Mouse (Mus musculus): ENCODE data around the gene Crx. TPM values are rescaled to one million over a fixed set of nuclear protein-coding genes. Genes with fewer than 3 reads are reported as not detected.

Gene Crx
- total and polyA plus RNA-seq, 2 experiments from 2014 or later, result not detected

DNA sequence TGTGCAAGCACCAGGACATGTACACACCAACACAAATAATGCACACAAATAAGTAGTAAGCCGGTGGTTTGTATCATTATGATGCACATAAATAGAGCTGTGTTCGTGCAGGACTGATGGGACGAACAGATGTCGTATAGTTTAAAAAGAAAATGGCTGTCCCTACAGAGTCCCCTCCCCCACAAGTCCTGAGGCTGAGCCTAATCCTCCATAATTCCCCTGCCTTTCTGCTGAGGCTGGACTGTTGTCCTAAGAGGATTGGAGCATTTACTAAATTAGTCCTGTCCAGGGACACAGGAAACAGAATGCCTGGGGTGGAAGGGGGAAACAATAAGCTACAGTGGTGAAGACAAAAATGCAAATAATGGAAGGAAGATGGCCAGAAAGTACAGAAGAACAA, 15.7 kb downstream of the Crx start:
- Histone ChIP-seq H3K27ac (ENCODE audit: low read depth) (no peak overlapping the region), H3K4me3 (ENCODE audit: low read depth, low read length) (no peak overlapping the region), H3K4me1 (ENCODE audit: control insufficient read depth, insufficient read depth) (no peaks in the 10 kb centered on the region), H3K27me3 (ENCODE audit: control insufficient read depth, insufficient read depth, low read length) (no peaks in the 10 kb centered on the region), H3K4me2 (ENCODE audit: low read depth, low read length) (no peak overlapping the region), H3K36me3 (replicated peaks; ENCODE audit: control insufficient read depth, insufficient read depth, low read length) (no peaks in the 10 kb centered on the region), H3K9ac (replicated peaks; ENCODE audit: low read depth, low read length) (no peak overlapping the region), H3K9me3 (replicated peaks; ENCODE audit: control insufficient read depth, low read length) (no peaks in the 10 kb centered on the region)
- no peak for TF ChIP-seq CTCF (IDR thresholded peaks at IDR 0.05; ENCODE audit: low read depth)
- TF ChIP-seq EP300 (IDR thresholded peaks at IDR 0.05; ENCODE audit: low read depth), result no peak
- ATAC-seq (ENCODE audit: insufficient read depth, low read depth), result no peak
- 65% methylated on average over 4 of the region's 4 CpGs for WGBS
- DNase-seq (ENCODE audit: low spot score), result no peak

GRCm38 (mm10) chr7:15859657-15860056, 20.1 kb downstream of the Crx start:
- H3K9me3 ChIP-seq (replicated peaks; ENCODE audit: control insufficient read depth, low read length), result no peaks in the 10 kb centered on the region
- TF ChIP-seq EP300 (IDR thresholded peaks at IDR 0.05; ENCODE audit: low read depth) (no peak), CTCF (IDR thresholded peaks at IDR 0.05; ENCODE audit: low read depth) (peak; percentile 26; the same call in 1 of the 2 replicates)
- no peak overlapping the region for H3K9ac ChIP-seq (replicated peaks; ENCODE audit: low read depth, low read length)
- no peak overlapping the region for H3K27ac ChIP-seq (ENCODE audit: low read depth)
- no peaks in the 10 kb centered on the region for H3K36me3 ChIP-seq (replicated peaks; ENCODE audit: control insufficient read depth, insufficient read depth, low read length)
- no peak for DNase-seq (ENCODE audit: low spot score)
- WGBS, result 29% methylated on average over 2 of the region's 2 CpGs
- H3K27me3 ChIP-seq (ENCODE audit: control insufficient read depth, insufficient read depth, low read length), result no peaks in the 10 kb centered on the region
- no peak overlapping the region for H3K4me2 ChIP-seq (ENCODE audit: low read depth, low read length)
- H3K4me3 ChIP-seq (ENCODE audit: low read depth, low read length), result no peak overlapping the region
- ATAC-seq (ENCODE audit: insufficient read depth, low read depth), result no peak
- no peaks in the 10 kb centered on the region for H3K4me1 ChIP-seq (ENCODE audit: control insufficient read depth, insufficient read depth)

DNA sequence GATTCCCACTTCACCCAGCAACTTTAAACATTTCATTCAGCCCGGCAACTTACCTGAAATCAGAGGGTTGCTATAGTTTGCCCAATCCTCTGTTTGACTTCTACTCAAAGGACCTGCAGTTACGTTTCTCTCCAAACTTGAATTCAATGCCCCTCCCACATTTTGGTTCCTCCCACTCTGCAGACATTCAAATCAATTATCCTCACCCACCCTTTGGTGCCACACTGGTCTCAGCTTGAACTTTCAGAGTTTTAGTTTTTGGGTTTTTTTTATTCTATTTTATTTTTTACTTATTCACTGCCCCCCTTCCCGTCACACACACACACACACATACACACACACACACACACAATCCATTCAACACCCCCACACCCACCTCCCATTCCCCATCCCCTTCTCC, 40.2 kb downstream of the Crx start, which contains the start of gene Obox6:
Gene Obox6, minus strand, starts transcription at position 101 of the 400 bp plus-strand sequence.
- no peak for TF ChIP-seq CTCF (IDR thresholded peaks at IDR 0.05; ENCODE audit: low read depth)
- TF ChIP-seq EP300 (IDR thresholded peaks at IDR 0.05; ENCODE audit: low read depth), result no peak
- no peak within 1 kb of the TSS for H3K9ac ChIP-seq (replicated peaks; ENCODE audit: low read depth, low read length)
- no peak within 1 kb of the TSS for H3K27ac ChIP-seq (ENCODE audit: low read depth)
- peaks cover 4% of the 10 kb centered on the region; the same call in 1 of the 2 replicates for H3K9me3 ChIP-seq (replicated peaks; ENCODE audit: control insufficient read depth, low read length)
- no peak within 1 kb of the TSS for H3K4me3 ChIP-seq (ENCODE audit: low read depth, low read length)
- H3K4me2 ChIP-seq (ENCODE audit: low read depth, low read length), result no peak within 1 kb of the TSS
- DNase-seq (ENCODE audit: low spot score) (no peak), ATAC-seq (ENCODE audit: insufficient read depth, low read depth) (no peak)
- H3K4me1 ChIP-seq (ENCODE audit: control insufficient read depth, insufficient read depth), result no peaks in the 10 kb centered on the region
- no peaks in the 10 kb centered on the region for H3K36me3 ChIP-seq (replicated peaks; ENCODE audit: control insufficient read depth, insufficient read depth, low read length)
- WGBS, result 77% methylated on average over 3 of the region's 3 CpGs
- H3K27me3 ChIP-seq (ENCODE audit: control insufficient read depth, insufficient read depth, low read length), result no peaks in the 10 kb centered on the region

Other genes starting within 250 kb of the Crx start
- not detected in 2 replicates for gene Obox3, start 240.1 kb downstream of the Crx start, total RNA-seq (2014; rRNA removed; ENCODE audit: low replicate concordance)
- not detected in 2 replicates for gene Obox3, start 240.1 kb downstream of the Crx start, polyA plus RNA-seq (2015; fragmentation: Nextera tagmentation; extraction: Ambion mirVana)
- gene Obox5, start 129.8 kb downstream of the Crx start, total RNA-seq (2014; rRNA removed; ENCODE audit: low replicate concordance), result not detected in 2 replicates
- gene Obox5, start 129.8 kb downstream of the Crx start, polyA plus RNA-seq (2015; fragmentation: Nextera tagmentation; extraction: Ambion mirVana), result not detected in 2 replicates
- not detected in 2 replicates for gene Obox6, start 40.3 kb downstream of the Crx start, total RNA-seq (2014; rRNA removed; ENCODE audit: low replicate concordance)
- not detected in 2 replicates for gene Obox6, start 40.3 kb downstream of the Crx start, polyA plus RNA-seq (2015; fragmentation: Nextera tagmentation; extraction: Ambion mirVana)
- not detected in 2 replicates for gene Crxos, start 2.6 kb upstream of the Crx start, total RNA-seq (2014; rRNA removed; ENCODE audit: low replicate concordance)
- not detected in 2 replicates for gene Crxos, start 2.6 kb upstream of the Crx start, polyA plus RNA-seq (2015; fragmentation: Nextera tagmentation; extraction: Ambion mirVana)
- 292 and 404 TPM in 2 replicates for gene Selenow, start 42.4 kb upstream of the Crx start, total RNA-seq (2014; rRNA removed; ENCODE audit: low replicate concordance)
- gene Selenow, start 42.4 kb upstream of the Crx start, polyA plus RNA-seq (2015; fragmentation: Nextera tagmentation; extraction: Ambion mirVana), result 632 and 642 TPM in 2 replicates
- gene Nop53, start 66.1 kb upstream of the Crx start, total RNA-seq (2014; rRNA removed; ENCODE audit: low replicate concordance), result 81.6 and 102 TPM in 2 replicates
- 120 and 128 TPM in 2 replicates for gene Nop53, start 66.1 kb upstream of the Crx start, polyA plus RNA-seq (2015; fragmentation: Nextera tagmentation; extraction: Ambion mirVana)
- gene Ehd2, start 87.6 kb upstream of the Crx start, total RNA-seq (2014; rRNA removed; ENCODE audit: low replicate concordance), result 66.7 and 80.0 TPM in 2 replicates
- gene Ehd2, start 87.6 kb upstream of the Crx start, polyA plus RNA-seq (2015; fragmentation: Nextera tagmentation; extraction: Ambion mirVana), result 47.5 and 48.7 TPM in 2 replicates
- 2.6 and 7.2 TPM in 2 replicates for gene Bicra, start 168.0 kb upstream of the Crx start, total RNA-seq (2014; rRNA removed; ENCODE audit: low replicate concordance)
- 2.0 and 2.4 TPM in 2 replicates for gene Bicra, start 168.0 kb upstream of the Crx start, polyA plus RNA-seq (2015; fragmentation: Nextera tagmentation; extraction: Ambion mirVana)
- gene Zfp541, start 181.8 kb upstream of the Crx start, total RNA-seq (2014; rRNA removed; ENCODE audit: low replicate concordance), result 0.54 TPM in 1 of 2 replicates, not detected in the other
- gene Zfp541, start 181.8 kb upstream of the Crx start, polyA plus RNA-seq (2015; fragmentation: Nextera tagmentation; extraction: Ambion mirVana), result not detected in 2 replicates
- 259 and 452 TPM in 2 replicates for gene Napa, start 218.5 kb upstream of the Crx start, total RNA-seq (2014; rRNA removed; ENCODE audit: low replicate concordance)
- gene Napa, start 218.5 kb upstream of the Crx start, polyA plus RNA-seq (2015; fragmentation: Nextera tagmentation; extraction: Ambion mirVana), result 144 and 154 TPM in 2 replicates
- gene Kptn, start 239.9 kb upstream of the Crx start, total RNA-seq (2014; rRNA removed; ENCODE audit: low replicate concordance), result 40.1 and 45.1 TPM in 2 replicates
- gene Kptn, start 239.9 kb upstream of the Crx start, polyA plus RNA-seq (2015; fragmentation: Nextera tagmentation; extraction: Ambion mirVana), result 26.2 and 27.1 TPM in 2 replicates
- gene Slc8a2, start 249.9 kb upstream of the Crx start, total RNA-seq (2014; rRNA removed; ENCODE audit: low replicate concordance), result 0.57 and 1.2 TPM in 2 replicates
- 0.03 and 0.05 TPM in 2 replicates for gene Slc8a2, start 249.9 kb upstream of the Crx start, polyA plus RNA-seq (2015; fragmentation: Nextera tagmentation; extraction: Ambion mirVana)